Mouse (Mus musculus) spleen, adult 2 months (tissue): ENCODE data around the gene Phf2.

Experiments used
- CTCF ChIP-seq: fragments of 200-500 bp; IDR thresholded peaks from 2 replicates; pipeline ENCODE4 v1.5.1; 2011; ENCODE audit warnings: mild to moderate bottlenecking, inconsistent platforms; ENCODE audit not compliant: insufficient read depth, insufficient read length, insufficient replicate concordance; ENCODE audit errors: extremely low read depth
- POLR2A ChIP-seq: fragments of 200-500 bp; IDR thresholded peaks from 2 replicates; pipeline ENCODE4 v1.6.1; 2011; ENCODE audit warnings: low read depth, low read length, inconsistent platforms

- TF ChIP-seq POLR2A: no peak
- TF ChIP-seq CTCF: no peak
These were observed 75.2 kb downstream of the Phf2 start for GRCm38 (mm10) chr13:48795711-48796110.
